Mouse (Mus musculus) liver, adult 2 months (tissue): ENCODE results near the gene Rnf227. TPM values are rescaled to one million over a fixed set of nuclear protein-coding genes. Genes with fewer than 3 reads are reported as not detected.

Source experiments
- DNase-seq: peaks from one replicate; pipeline ENCODE4 v3.0.0-alpha.2; 2011; ENCODE audit warnings: low read depth, low spot score; ENCODE audit errors: extremely low read depth
- H3K27ac ChIP-seq: fragments of 200-500 bp; replicated peaks from 2 replicates; pipeline ENCODE4 v1.5.1; 2012; ENCODE audit warnings: low read depth, mild to moderate bottlenecking, control low read depth, inconsistent platforms, low read length; ENCODE audit not compliant: insufficient read depth
- H3K27me3 ChIP-seq: fragments of 200-500 bp; 2 replicates; pipeline ENCODE4 v1.6.1; 2012; ENCODE audit warnings: mild to moderate bottlenecking, moderate library complexity, low read length, inconsistent platforms; ENCODE audit not compliant: control insufficient read depth, insufficient read depth
- H3K36me3 ChIP-seq: fragments of 200-500 bp; 2 replicates; pipeline ENCODE4 v1.6.1; 2012; ENCODE audit warnings: low read length, inconsistent platforms; ENCODE audit not compliant: control insufficient read depth, insufficient read depth
- H3K4me1 ChIP-seq: fragments of 200-500 bp; 2 replicates; pipeline ENCODE4 v1.6.1; 2011; ENCODE audit warnings: low read length; ENCODE audit not compliant: control insufficient read depth, insufficient read depth
- H3K4me3 ChIP-seq: fragments of 200-500 bp; 2 replicates; pipeline ENCODE4 v1.5.1; 2011; ENCODE audit warnings: low read depth, mild to moderate bottlenecking, control low read depth, low read length, moderate library complexity; ENCODE audit not compliant: insufficient read depth
- H3K79me2 ChIP-seq: fragments of 200-500 bp; 2 replicates; pipeline ENCODE4 v1.6.1; 2012; ENCODE audit warnings: inconsistent platforms, mild to moderate bottlenecking, low read length, moderate library complexity; ENCODE audit not compliant: control insufficient read depth, insufficient read depth
- H3K9ac ChIP-seq: fragments of 200-500 bp; 2 replicates; pipeline ENCODE4 v1.6.1; 2012; ENCODE audit warnings: low read depth, mild to moderate bottlenecking, control low read depth, inconsistent platforms, low read length
- CTCF ChIP-seq: fragments of 200-500 bp; IDR thresholded peaks from 2 replicates; pipeline ENCODE4 v1.5.1; 2011; ENCODE audit warnings: low read depth, low read length, control low read depth
- POLR2A ChIP-seq: fragments of 200-500 bp; IDR thresholded peaks from 2 replicates; pipeline ENCODE4 v1.6.1; 2011; ENCODE audit warnings: low read length, control low read depth; ENCODE audit not compliant: insufficient read depth; ENCODE audit errors: extremely low read depth
- WGBS: fragments of 180-500 bp; shearing (Covaris S2); methylation state at CpG from one replicate; pipeline ENCODE4 v1.1.7; 2018; 5-methylcytosine and 5-hydroxymethylcytosine counted together
- polyA plus RNA-seq: library from polyadenylated mRNA; depleted of rRNA; stranded (reverse); fragments of >200 nt; gene quantifications from 2 replicates; pipeline ENCODE4 v1.2.3, GENCODE M21; 2012
- total RNA-seq: library from RNA; depleted of rRNA; stranded (reverse); fragments of >200 nt; gene quantifications from 2 replicates; pipeline ENCODE4 v1.2.3, GENCODE M21; 2014

Rnf227 gene
- total and polyA plus RNA-seq, 2 experiments, result 0.35 to 0.55 TPM

- H3K4me3 ChIP-seq, result no peak overlapping the region
- no peak overlapping the region for H3K27ac ChIP-seq
- no peaks in the 10 kb centered on the region for H3K79me2 ChIP-seq
- no peak for TF ChIP-seq CTCF
- TF ChIP-seq POLR2A, result no peak
- DNase-seq, result no peak
- WGBS, result 71% methylated on average over 8 of the region's 8 CpGs
- H3K4me1 ChIP-seq, result peaks cover 2% of the 10 kb centered on the region; the same call in 1 of the 2 replicates
- no peaks in the 10 kb centered on the region for H3K27me3 ChIP-seq
- no peak overlapping the region for H3K9ac ChIP-seq
- no peaks in the 10 kb centered on the region for H3K36me3 ChIP-seq
These were observed 7.5 kb upstream of the Rnf227 start for GRCm38 (mm10) chr11:69332713-69333253.

GRCm38 (mm10) chr11:69333922-69334321 is 6.3 kb upstream of the Rnf227 start:
- H3K27me3 ChIP-seq, result no peaks in the 10 kb centered on the region

GRCm38 (mm10) chr11:69334796-69335195 is 5.5 kb upstream of the Rnf227 start:
- 71% methylated on average over 4 of the region's 4 CpGs for WGBS
- Histone ChIP-seq H3K27me3 (no peaks in the 10 kb centered on the region), H3K9ac (no peak overlapping the region), H3K36me3 (no peaks in the 10 kb centered on the region), H3K4me1 (peaks cover 2% of the 10 kb centered on the region; the same call in 1 of the 2 replicates), H3K79me2 (no peaks in the 10 kb centered on the region), H3K27ac (no peak overlapping the region), H3K4me3 (no peak overlapping the region)
- no peak for DNase-seq
- TF ChIP-seq POLR2A, result no peak
- no peak for TF ChIP-seq CTCF

More at GRCm38 (mm10) chr11:69333922-69334321, 6.3 kb upstream of the Rnf227 start:
- 57% methylated on average over 3 of the region's 3 CpGs for WGBS
- Histone ChIP-seq H3K4me1 (peaks cover 2% of the 10 kb centered on the region; the same call in 1 of the 2 replicates), H3K9ac (no peak overlapping the region), H3K4me3 (no peak overlapping the region), H3K27ac (no peak overlapping the region), H3K36me3 (no peaks in the 10 kb centered on the region), H3K79me2 (no peaks in the 10 kb centered on the region)
- no peak for DNase-seq
- TF ChIP-seq CTCF (0 out of 2 replicates have a peak, but pooled peaks have one; percentile 12), POLR2A (no peak)

GRCm38 (mm10) chr11:69346441-69346840 is 6.2 kb downstream of the Rnf227 start:
- TF ChIP-seq CTCF (no peak), POLR2A (no peak)
- no peak overlapping the region for H3K27ac ChIP-seq
- peaks cover 52% of the 10 kb centered on the region for H3K36me3 ChIP-seq
- no peak overlapping the region for H3K4me3 ChIP-seq
- WGBS, result 90% methylated on average over 24 of the region's 26 CpGs
- H3K79me2 ChIP-seq, result no peaks in the 10 kb centered on the region
- DNase-seq, result no peak
- no peaks in the 10 kb centered on the region for H3K27me3 ChIP-seq
- H3K4me1 ChIP-seq, result no peaks in the 10 kb centered on the region
- no peak overlapping the region for H3K9ac ChIP-seq

- H3K27me3 ChIP-seq, result no peaks in the 10 kb centered on the region
- DNase-seq, result no peak
These were observed 16.3 kb downstream of the Rnf227 start for GRCm38 (mm10) chr11:69356544-69356943.

GRCm38 (mm10) chr11:69357690-69358089 is 17.4 kb downstream of the Rnf227 start:
- Histone ChIP-seq H3K79me2 (peaks cover 2% of the 10 kb centered on the region; the same call in 1 of the 2 replicates), H3K27me3 (no peaks in the 10 kb centered on the region), H3K36me3 (peaks cover 75% of the 10 kb centered on the region), H3K4me1 (no peaks in the 10 kb centered on the region), H3K27ac (no peak overlapping the region), H3K4me3 (no peak overlapping the region), H3K9ac (no peak overlapping the region)
- no peak for DNase-seq
- 91% methylated on average over 12 of the region's 12 CpGs for WGBS
- no peak for TF ChIP-seq CTCF
- no peak for TF ChIP-seq POLR2A

More at GRCm38 (mm10) chr11:69356544-69356943, 16.3 kb downstream of the Rnf227 start:
- no peak overlapping the region for H3K4me3 ChIP-seq
- H3K27ac ChIP-seq, result no peak overlapping the region
- WGBS, result 98% methylated on average over 5 of the region's 5 CpGs
- H3K36me3 ChIP-seq, result peaks cover 77% of the 10 kb centered on the region
- H3K79me2 ChIP-seq, result no peaks in the 10 kb centered on the region
- TF ChIP-seq CTCF (no peak), POLR2A (no peak)
- no peak overlapping the region for H3K9ac ChIP-seq
- no peaks in the 10 kb centered on the region for H3K4me1 ChIP-seq
